Mouse (Mus musculus): ENCODE data around the gene Nt5c. TPM values are rescaled to one million over a fixed set of nuclear protein-coding genes. Genes with fewer than 3 reads are reported as not detected.

Nt5c gene
- 176 TPM for polyA plus RNA-seq (2017; shearing (Covaris generic))

DNA sequence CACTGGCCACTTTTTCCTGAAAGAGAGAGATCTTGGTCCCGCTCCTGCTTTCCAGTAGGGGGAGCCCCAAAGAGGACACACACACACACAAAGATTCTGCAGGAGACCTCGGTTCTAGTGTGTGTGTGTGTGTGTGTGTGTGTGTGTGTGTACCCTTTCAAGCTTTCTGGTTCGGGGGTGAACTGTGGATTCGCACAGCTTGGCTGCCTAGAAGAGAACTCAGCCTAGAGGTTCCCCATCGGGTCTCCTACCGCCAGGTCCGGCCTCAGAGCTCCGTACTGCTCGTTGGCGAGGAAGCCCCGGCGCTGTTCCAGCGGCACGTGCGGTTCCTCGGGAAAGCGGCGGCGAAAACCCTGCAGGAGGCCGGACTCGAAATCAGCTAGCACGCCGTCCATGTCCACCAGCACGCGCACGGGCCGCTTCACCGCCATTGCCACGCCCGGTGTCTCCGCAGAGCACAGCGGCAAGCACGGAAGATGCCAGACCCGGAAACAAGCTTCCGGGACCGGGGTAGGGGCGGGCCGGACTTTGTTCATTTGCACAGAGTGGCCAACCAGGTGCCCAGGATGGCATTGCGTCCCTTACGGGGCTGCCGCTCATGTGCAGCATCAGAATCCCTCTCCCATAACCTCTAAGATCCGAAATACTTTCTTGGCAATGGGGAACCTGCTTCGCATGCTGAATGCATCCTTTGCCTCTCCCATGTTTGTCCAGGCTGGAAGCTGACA, at the start of gene Nt5c:
Gene Nt5c, minus strand, starts transcription at position 507 of the 728 bp plus-strand sequence.

GRCm38 (mm10) chr11:115536038-115536681, 44.5 kb upstream of the Nt5c start, which contains the start of gene Sumo2:
Gene Sumo2 (minus strand): TSS chr11:115536276.

DNA sequence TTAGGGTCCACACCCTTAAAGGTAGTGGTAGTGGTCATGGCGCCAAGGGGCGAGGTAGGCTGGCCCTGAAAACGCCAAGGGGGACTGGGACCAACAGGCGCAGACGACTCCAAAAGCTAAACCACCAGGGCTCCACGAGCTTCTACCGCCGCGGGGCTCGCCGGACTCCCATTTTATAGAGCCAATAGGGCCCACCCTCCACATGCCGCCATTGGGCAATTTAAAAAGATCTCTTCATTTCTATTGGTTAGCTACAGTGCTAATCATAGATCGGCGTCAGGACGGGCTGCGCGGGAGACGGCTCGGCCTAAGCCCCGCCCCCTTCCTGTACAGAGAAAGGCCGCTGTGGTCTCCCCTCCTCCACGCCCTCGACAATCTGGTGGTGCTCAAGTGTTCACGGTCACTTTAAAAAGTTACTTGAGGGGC, 22.6 kb upstream of the Nt5c start, which contains the start of gene Jpt1:
Gene Jpt1, minus strand, starts transcription at position 150 of the 426 bp plus-strand sequence.

DNA sequence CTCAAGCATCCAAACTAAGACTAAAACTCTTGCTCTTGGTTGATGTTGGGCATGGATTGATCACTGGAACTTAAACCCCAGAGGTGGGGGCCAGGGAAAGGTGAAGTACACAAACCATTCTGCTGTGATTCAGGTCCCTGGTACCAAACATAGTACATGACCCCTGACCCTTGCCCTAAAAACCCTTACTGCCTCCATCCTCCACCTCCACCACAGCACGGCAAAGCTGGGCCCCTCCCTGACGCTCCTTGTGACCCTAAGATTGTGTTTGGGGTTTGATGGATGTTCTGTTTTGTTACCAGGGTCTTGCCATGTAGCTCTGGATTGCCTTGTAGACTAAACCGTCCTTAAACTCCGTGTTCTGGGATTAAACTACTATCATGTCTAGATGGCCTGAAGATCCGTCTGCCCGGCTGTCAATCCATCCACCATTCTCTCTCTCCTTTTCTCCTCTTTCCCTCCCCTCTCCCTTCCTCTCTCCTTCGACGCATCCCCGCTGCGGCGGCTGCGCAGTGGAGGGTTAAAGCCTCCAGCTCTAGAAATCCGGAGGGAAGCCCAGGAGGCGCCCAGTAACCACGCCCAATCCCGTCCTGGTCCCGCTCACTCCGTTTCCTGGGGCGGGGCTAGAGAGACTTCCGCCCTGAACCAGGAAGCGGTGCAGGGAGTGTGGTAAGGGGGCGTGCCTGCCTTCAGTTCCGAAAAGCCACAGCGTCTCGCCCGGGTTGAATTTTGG, 16.5 kb downstream of the Nt5c start, which contains the start of gene Armc7:
Gene Armc7, plus strand, starts transcription at position 643 of the 733 bp plus-strand sequence.

DNA sequence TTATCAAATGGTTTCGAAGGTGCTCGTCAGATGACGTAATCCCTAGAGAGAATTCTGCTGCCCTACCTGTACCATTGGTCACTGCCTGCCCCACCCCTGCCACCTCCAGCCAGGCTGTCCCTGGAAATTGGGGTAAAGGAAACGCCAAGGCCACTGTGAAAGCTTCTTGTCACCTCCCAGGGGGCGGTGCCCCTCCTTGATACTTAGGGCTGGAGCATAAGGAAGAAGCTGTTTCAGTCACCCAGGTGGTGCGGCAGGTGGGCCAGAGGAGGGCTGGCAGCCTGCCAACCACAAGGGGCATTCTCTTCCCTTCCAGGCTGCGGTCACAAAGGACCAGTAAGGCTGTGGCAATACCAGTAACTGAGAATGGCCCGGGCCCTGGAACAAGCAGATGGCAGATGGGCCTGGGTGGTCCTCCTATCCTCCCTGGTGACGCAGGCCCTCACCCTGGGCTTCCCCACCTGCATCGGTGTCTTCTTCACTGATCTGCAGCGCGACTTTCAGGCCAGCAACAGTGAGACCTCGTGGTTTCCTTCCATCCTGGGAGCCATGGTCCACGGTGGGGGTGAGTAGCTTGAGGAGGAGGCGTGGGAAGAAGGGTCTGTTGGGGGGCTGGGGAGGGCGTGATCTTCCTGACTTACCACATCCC, 29.3 kb downstream of the Nt5c start, which contains the start of gene Slc16a5:
Gene Slc16a5, plus strand, starts transcription at position 232 of the 649 bp plus-strand sequence.

Other genes starting within 250 kb of the Nt5c start
- gene Grin2c, start 224.6 kb downstream of the Nt5c start, polyA plus RNA-seq (2017; shearing (Covaris generic)), result not detected
- 16.6 TPM for gene Fdxr, start 214.8 kb downstream of the Nt5c start, polyA plus RNA-seq (2017; shearing (Covaris generic))
- gene Fads6, start 194.2 kb downstream of the Nt5c start, polyA plus RNA-seq (2017; shearing (Covaris generic)), result 0.30 TPM
- not detected for gene Otop2, start 184.7 kb downstream of the Nt5c start, polyA plus RNA-seq (2017; shearing (Covaris generic))
- gene Ush1g, start 169.8 kb downstream of the Nt5c start, polyA plus RNA-seq (2017; shearing (Covaris generic)), result not detected
- gene Otop3, start 157.1 kb downstream of the Nt5c start, polyA plus RNA-seq (2017; shearing (Covaris generic)), result not detected
- gene Hid1, start 124.1 kb downstream of the Nt5c start, polyA plus RNA-seq (2017; shearing (Covaris generic)), result 30.6 TPM
- gene Cdr2l, start 109.9 kb downstream of the Nt5c start, polyA plus RNA-seq (2017; shearing (Covaris generic)), result 0.14 TPM
- 83.7 TPM for gene Mrpl58, start 88.1 kb downstream of the Nt5c start, polyA plus RNA-seq (2017; shearing (Covaris generic))
- 522 TPM for gene Atp5h, start 71.9 kb downstream of the Nt5c start, polyA plus RNA-seq (2017; shearing (Covaris generic))
- 82.3 TPM for gene Kctd2, start 71.7 kb downstream of the Nt5c start, polyA plus RNA-seq (2017; shearing (Covaris generic))
- not detected for gene Trim80, start 51.3 kb downstream of the Nt5c start, polyA plus RNA-seq (2017; shearing (Covaris generic))
- gene Slc16a5, start 29.4 kb downstream of the Nt5c start, polyA plus RNA-seq (2017; shearing (Covaris generic)), result 3.4 TPM
- 49.9 TPM for gene Armc7, start 16.2 kb downstream of the Nt5c start, polyA plus RNA-seq (2017; shearing (Covaris generic))
- gene Jpt1, start 22.5 kb upstream of the Nt5c start, polyA plus RNA-seq (2017; shearing (Covaris generic)), result 321 TPM
- 633 TPM for gene Sumo2, start 44.4 kb upstream of the Nt5c start, polyA plus RNA-seq (2017; shearing (Covaris generic))
- 60.7 TPM for gene Nup85, start 72.6 kb upstream of the Nt5c start, polyA plus RNA-seq (2017; shearing (Covaris generic))
- 73.7 TPM for gene Mrps7, start 112.1 kb upstream of the Nt5c start, polyA plus RNA-seq (2017; shearing (Covaris generic))
- gene Gga3, start 112.2 kb upstream of the Nt5c start, polyA plus RNA-seq (2017; shearing (Covaris generic)), result 42.1 TPM
- 381 TPM for gene Mif4gd, start 121.1 kb upstream of the Nt5c start, polyA plus RNA-seq (2017; shearing (Covaris generic))
- gene Slc25a19, start 136.4 kb upstream of the Nt5c start, polyA plus RNA-seq (2017; shearing (Covaris generic)), result 80.4 TPM
- 232 TPM for gene Grb2, start 216.7 kb upstream of the Nt5c start, polyA plus RNA-seq (2017; shearing (Covaris generic))